Mouse (Mus musculus): ENCODE measurements around the gene Epb41l5.
A peak's percentile ranks its signal among the peaks of the same experiment; 100 is the strongest.

The Epb41l5 gene

DNA sequence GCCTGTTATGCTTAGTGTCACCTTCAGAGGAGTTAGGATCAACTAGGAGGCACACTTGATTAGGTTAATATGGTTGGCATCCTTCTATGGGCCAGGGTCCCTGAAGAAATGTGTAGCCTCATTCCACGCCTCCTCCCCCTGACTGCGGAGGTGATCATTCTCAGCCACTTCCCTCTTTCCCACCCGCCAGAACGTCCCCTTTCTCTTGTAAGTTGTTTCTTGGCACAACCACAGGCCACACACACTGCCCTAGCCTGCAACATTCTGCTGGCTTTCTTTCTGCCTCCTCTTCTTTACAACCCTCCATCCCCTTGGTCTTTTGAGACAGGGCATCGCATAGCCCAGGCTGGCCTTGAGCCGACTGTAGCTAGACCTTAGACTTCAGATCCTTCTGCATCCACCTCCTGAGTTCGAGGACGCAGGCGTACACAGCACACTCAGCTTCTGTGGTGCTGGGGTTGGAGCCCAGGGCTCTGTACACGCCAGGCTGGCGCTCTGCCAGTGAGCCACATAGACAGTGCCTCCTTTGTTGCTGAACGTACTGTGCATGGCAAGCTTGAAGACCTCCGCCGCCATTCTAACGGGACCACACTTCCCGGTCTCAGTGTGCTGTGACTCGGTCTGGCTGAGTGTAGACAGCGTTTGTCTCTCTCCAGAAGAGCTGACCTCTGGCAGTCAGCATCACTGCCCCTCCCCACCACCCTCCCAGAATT is 115.6 kb downstream of the Epb41l5 start:
- no peak for DNase-seq (ENCODE audit: low spot score)

DNA sequence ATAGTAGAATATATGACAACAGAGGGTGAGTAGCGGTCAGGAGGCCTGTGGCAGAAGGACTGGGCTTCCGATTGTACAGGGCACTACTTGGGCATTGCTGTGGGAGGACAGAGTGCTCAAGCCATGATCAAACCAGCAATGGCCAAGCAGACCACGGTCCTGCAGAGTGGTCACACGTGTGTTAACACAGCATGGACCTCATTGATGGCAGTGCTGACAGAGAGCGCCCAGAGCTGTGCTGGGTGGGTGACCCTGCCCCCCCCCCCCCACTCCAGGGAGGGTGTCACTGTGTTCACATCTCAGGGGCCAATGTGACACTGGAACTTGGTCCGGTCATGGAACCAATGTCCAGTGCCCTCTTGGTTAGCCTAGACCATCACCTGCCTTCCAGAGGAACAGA is 116.6 kb downstream of the Epb41l5 start:
- no peak for DNase-seq (ENCODE audit: low spot score)

DNA sequence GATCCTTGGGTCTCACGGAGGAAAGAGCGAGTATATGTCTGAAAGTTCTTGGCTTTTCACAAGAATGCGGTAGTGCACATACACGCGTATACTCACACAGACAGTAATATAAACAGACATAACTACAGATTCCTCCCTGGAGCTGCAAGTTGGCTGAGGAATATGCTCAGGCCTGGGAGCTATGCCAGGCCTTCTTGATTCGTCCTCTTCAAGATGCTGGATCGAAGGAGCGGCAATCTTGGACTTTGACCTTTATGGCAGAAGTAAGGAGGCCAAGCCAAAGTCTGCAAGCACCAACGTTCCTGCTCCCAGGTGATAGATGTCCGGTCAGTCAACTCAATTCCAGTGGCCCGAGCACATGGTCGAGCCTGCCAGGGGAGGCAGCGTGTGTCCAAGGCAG is 117.9 kb downstream of the Epb41l5 start:
- DNase-seq (ENCODE audit: low spot score) = no peak

- DNase-seq (ENCODE audit: low spot score) = peak; percentile 86
Measured at GRCm38 (mm10) chr1:119525689-119526591, 122.9 kb downstream of the Epb41l5 start, which contains the start of gene Tmem185b. Gene Tmem185b, plus strand, starts transcription at chr1:119526160.

DNA sequence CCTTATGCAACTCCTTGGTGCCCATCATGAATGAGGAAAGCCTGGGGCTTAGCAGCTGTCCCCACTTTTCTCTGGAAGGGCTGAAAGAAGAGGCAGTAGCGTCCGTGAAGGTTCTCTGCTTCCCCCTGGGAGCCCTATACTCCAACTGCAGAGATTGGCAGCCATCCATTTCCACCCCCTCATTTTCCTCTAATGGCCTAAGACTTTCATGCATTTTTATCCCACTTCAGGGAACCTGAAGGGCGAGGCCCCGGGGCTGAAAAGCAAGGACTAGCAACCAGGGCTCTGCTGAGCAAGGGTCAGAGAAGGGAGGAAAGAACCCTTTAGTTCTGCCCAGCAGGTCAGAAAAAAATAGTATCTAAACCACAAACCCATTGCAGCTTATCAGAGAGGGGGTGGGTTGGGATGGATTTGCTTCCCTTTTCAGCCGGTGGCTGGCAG is 123.8 kb downstream of the Epb41l5 start:
- no peak for DNase-seq (ENCODE audit: low spot score)

- DNase-seq (ENCODE audit: low spot score) = no peak
Measured at GRCm38 (mm10) chr1:119523826-119524225, 125.0 kb downstream of the Epb41l5 start.

- DNase-seq (ENCODE audit: low spot score) = no peak
Measured at GRCm38 (mm10) chr1:119523369-119523768, 125.4 kb downstream of the Epb41l5 start.

- DNase-seq (ENCODE audit: low spot score) = no peak
Measured at GRCm38 (mm10) chr1:119522726-119523125, 126.1 kb downstream of the Epb41l5 start.

GRCm38 (mm10) chr1:119521681-119522080 is 127.1 kb downstream of the Epb41l5 start:
- no peak for DNase-seq (ENCODE audit: low spot score)

- no peak for DNase-seq (ENCODE audit: low spot score)
Measured at GRCm38 (mm10) chr1:119521029-119521428, 127.8 kb downstream of the Epb41l5 start.

- DNase-seq (ENCODE audit: low spot score) = no peak
Measured at GRCm38 (mm10) chr1:119519286-119519685, 129.5 kb downstream of the Epb41l5 start.

- DNase-seq (ENCODE audit: low spot score) = no peak
Measured at GRCm38 (mm10) chr1:119518786-119519185, 130.0 kb downstream of the Epb41l5 start.

DNA sequence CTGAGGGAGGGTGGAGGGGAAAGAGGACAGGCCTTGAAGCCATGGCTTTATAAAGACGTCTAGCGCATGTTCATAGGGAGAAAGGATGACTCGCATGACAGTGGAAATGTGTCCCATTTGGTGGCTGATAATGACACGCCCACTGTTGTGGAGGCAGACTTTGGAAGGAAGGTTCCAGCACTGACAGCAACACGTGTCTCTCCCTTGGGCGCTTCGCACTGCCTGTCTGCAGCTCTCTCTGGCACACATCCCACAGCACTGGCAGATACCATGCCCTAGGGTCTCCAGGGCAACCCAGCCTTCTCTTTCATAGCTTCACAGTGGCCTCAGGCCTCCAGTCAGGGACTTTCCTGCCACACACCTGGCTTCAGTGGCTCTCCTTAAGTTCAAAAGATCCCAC is 130.7 kb downstream of the Epb41l5 start:
- no peak for DNase-seq (ENCODE audit: low spot score)

GRCm38 (mm10) chr1:119510857-119511256 is 137.9 kb downstream of the Epb41l5 start:
- DNase-seq (ENCODE audit: low spot score) = peak; percentile 29

DNA sequence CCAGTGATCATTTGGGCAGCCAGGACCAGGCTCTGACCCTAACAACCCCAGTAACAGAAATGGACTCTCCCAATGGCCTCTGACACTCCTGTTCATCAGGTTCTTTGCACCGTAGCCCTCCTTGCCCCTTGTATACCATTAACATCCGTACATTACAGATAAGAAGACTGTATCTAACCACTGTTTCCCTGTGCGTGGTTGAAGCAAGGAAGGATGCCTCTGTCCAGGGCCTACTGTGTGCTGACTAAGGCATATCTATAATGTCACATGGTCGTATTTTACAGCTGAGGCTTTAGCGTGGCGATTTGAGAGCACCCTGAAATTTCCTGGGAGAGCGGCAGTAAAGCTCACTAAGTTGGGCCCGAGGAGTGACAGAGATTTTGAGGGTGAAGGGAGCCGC is 138.4 kb downstream of the Epb41l5 start:
- DNase-seq (ENCODE audit: low spot score) = no peak

GRCm38 (mm10) chr1:119509474-119509873 is 139.3 kb downstream of the Epb41l5 start:
- no peak for DNase-seq (ENCODE audit: low spot score)

- DNase-seq (ENCODE audit: low spot score) = no peak
Measured at GRCm38 (mm10) chr1:119508548-119508947, 140.3 kb downstream of the Epb41l5 start.

GRCm38 (mm10) chr1:119505951-119506350 is 142.8 kb downstream of the Epb41l5 start:
- DNase-seq (ENCODE audit: low spot score) = no peak

DNA sequence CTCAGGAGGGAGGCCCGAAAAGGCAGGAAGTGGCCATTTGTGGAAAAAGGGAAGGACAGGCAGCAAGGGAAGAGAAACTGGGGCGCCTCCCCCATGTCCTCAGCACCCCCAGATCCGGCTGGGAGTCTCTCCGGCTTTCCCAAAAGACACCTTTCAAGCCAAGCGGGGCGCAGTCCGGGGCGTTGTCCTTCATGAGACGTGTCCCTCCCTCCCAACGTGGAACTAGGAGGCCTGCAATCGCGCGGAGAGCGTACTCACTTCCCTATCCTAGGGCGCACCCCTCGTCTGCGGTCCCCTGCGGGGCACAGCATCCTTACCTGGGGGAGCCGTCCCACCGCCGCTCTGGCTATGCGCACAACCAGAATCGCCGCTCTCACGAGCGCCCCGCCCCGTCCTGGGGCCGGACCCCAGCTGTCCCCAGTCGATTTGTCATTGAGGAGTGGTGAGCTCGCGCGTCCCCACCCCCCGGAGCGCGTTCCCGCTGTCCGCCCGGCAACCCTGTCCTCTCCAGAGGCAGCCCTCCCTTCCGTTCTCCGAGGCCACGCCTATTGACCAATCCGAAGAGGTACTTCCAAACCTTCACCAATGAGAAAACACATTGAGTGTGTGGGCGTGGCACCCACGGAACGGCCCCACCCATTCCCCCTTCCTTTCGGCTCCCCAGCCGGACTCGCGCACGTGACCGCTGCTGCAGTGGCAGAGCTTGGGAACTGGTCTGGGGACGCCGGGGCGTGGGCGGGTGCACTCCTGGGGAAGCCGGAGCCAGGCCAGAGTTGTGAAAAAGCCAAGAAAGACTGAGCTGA is 144.3 kb downstream of the Epb41l5 start, which contains the start of gene Ralb:
Ralb (minus strand) TSS at position 535 of the 803 bp plus-strand sequence.
- DNase-seq (ENCODE audit: low spot score) = peak; percentile 98

DNA sequence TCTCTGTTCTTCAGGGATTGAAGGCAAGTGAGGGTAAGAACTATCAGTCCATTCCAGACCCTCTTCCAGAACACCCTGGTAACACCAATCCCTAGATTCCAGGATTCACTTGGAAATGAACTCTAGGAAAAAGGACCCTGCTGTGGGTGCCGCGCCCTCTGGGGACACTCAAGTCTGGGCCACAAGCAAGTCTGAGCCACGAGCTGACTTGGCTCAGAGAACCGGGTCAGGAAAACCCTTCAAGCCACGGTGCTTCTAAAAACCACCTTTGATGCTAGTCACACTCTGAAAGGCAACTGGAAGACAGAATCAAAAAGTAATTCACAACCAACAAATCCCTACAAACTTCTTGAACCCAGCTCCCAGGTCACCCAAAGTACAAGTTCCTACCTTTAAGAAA is 145.0 kb downstream of the Epb41l5 start:
- no peak for DNase-seq (ENCODE audit: low spot score)

- no peak for DNase-seq (ENCODE audit: low spot score)
Measured at GRCm38 (mm10) chr1:119503181-119503580, 145.6 kb downstream of the Epb41l5 start.

GRCm38 (mm10) chr1:119502729-119503128 is 146.1 kb downstream of the Epb41l5 start:
- DNase-seq (ENCODE audit: low spot score) = no peak

Data from embryo, embryonic 10 days (tissue).